Mouse (Mus musculus): ENCODE data around the gene Rbmy. TPM values are rescaled to one million over a fixed set of nuclear protein-coding genes. Genes with fewer than 3 reads are reported as not detected.
"Not testable (repeated sequence)": the region's sequence is repeated elsewhere in the genome, so short reads cannot be mapped to it uniquely, and the experiment has no call there.

The Rbmy gene
- polyA plus RNA-seq (2014; fragmentation: Nextera tagmentation; extraction: Ambion mirVana): not detected in 2 replicates

DNA sequence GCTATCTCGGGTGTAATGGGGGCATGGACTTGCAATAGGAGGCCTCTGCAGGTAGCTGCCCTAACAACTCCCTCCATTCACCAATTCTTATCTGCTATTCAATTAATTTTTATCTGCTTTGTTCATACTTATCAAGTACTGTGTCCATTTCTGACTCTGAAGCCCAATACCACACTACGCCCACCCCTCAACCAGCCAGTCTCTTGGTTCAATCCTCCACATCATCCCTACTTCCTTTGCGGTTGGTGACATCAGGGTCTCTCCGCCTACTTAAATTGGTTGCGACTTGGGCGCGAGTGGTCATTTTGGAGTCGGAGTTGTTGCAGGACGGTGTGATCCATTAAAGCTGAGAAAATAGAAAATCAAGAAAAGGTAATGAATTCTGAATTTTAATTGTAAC lies at the start of gene Rbmy, which contains the start of gene Gm10256:
Gene Rbmy (plus strand): TSS at position 301 of the 400 bp plus-strand sequence.
Gene Gm10256 (plus strand): TSS at position 320 of the 400 bp plus-strand sequence.
- H3K36me3 ChIP-seq (ENCODE audit: control insufficient read depth, insufficient read depth, low read length); H3K9ac ChIP-seq (ENCODE audit: low read depth, low read length); ATAC-seq (replicated peaks; ENCODE audit: insufficient number of reproducible peaks, low FRiP score, low TSS enrichment); H3K4me3 ChIP-seq (ENCODE audit: low read depth, low read length); H3K4me1 ChIP-seq (ENCODE audit: control insufficient read depth, insufficient read depth, low read length); H3K4me2 ChIP-seq; H3K9me3 ChIP-seq (replicated peaks; ENCODE audit: control insufficient read depth, low read length); H3K27me3 ChIP-seq (ENCODE audit: control insufficient read depth, insufficient read depth, low read length); H3K27ac ChIP-seq (ENCODE audit: low read depth, low read length): not testable (repeated sequence)
- WGBS (ENCODE audit: insufficient replicate concordance): no CpG with 5 or more reads among the region's 9 CpGs

DNA sequence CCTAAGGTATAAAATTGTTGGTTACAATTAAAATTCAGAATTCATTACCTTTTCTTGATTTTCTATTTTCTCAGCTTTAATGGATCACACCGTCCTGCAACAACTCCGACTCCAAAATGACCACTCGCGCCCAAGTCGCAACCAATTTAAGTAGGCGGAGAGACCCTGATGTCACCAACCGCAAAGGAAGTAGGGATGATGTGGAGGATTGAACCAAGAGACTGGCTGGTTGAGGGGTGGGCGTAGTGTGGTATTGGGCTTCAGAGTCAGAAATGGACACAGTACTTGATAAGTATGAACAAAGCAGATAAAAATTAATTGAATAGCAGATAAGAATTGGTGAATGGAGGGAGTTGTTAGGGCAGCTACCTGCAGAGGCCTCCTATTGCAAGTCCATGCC lies 34.4 kb upstream of the Rbmy start, which contains the start of gene Gm4064:
Gene Gm4064 (minus strand): TSS at position 101 of the 400 bp plus-strand sequence.
- H3K9me3 ChIP-seq (replicated peaks; ENCODE audit: control insufficient read depth, low read length); H3K9ac ChIP-seq (ENCODE audit: low read depth, low read length); H3K27ac ChIP-seq (ENCODE audit: low read depth, low read length); H3K27me3 ChIP-seq (ENCODE audit: control insufficient read depth, insufficient read depth, low read length); ATAC-seq (replicated peaks; ENCODE audit: insufficient number of reproducible peaks, low FRiP score, low TSS enrichment); H3K4me3 ChIP-seq (ENCODE audit: low read depth, low read length); H3K36me3 ChIP-seq (ENCODE audit: control insufficient read depth, insufficient read depth, low read length); H3K4me1 ChIP-seq (ENCODE audit: control insufficient read depth, insufficient read depth, low read length); H3K4me2 ChIP-seq: not testable (repeated sequence)
- WGBS (ENCODE audit: insufficient replicate concordance): no CpG with 5 or more reads among the region's 8 CpGs

Other genes starting within 250 kb of the Rbmy start
- gene H2al2c, start 231.6 kb upstream of the Rbmy start, polyA plus RNA-seq (2014; fragmentation: Nextera tagmentation; extraction: Ambion mirVana): not detected in 2 replicates
- not detected in 2 replicates for gene Sry, start 167.0 kb upstream of the Rbmy start, polyA plus RNA-seq (2014; fragmentation: Nextera tagmentation; extraction: Ambion mirVana)
- not detected in 2 replicates for gene H2al2b, start 110.0 kb upstream of the Rbmy start, polyA plus RNA-seq (2014; fragmentation: Nextera tagmentation; extraction: Ambion mirVana)
- not detected in 2 replicates for gene Gm4064, start 34.5 kb upstream of the Rbmy start, polyA plus RNA-seq (2014; fragmentation: Nextera tagmentation; extraction: Ambion mirVana)
- gene Gm10256, start within 50 bp of the Rbmy start, polyA plus RNA-seq (2014; fragmentation: Nextera tagmentation; extraction: Ambion mirVana): not detected in 2 replicates
- gene Gm10352, start 70.3 kb downstream of the Rbmy start, polyA plus RNA-seq (2014; fragmentation: Nextera tagmentation; extraction: Ambion mirVana): not detected in 2 replicates
- not detected in 2 replicates for gene Gm29289, start 101.9 kb downstream of the Rbmy start, polyA plus RNA-seq (2014; fragmentation: Nextera tagmentation; extraction: Ambion mirVana)